Mouse (Mus musculus) adrenal gland, postnatal 36 days (tissue): ENCODE measurements around the gene Gm11034. TPM values are rescaled to one million over a fixed set of nuclear protein-coding genes. Genes with fewer than 3 reads are reported as not detected.

Source experiments
- DNase-seq, 2 experiments: peaks; one replicate each; pipeline ENCODE4 v3.0.0; 2021; ENCODE audit warnings: mixed read lengths in 1 of 2
- long read RNA-seq, 2 experiments: library from polyadenylated mRNA; stranded (forward); transcript quantifications; one replicate each; pipeline ENCODE4 v2.0.0; 2021; ENCODE audit warnings: borderline sequencing depth in 2 of 2
- total RNA-seq, 2 experiments: library from RNA; stranded (reverse); gene quantifications; 2 replicates each; pipeline ENCODE4 v1.2.3; 2021

Gm11034 gene
- total RNA-seq, result not detected
- long read RNA-seq, experiment 1, result 0 reads
- long read RNA-seq, experiment 2, result 0 reads

- no peak for DNase-seq
Measured at GRCm38 (mm10) chr8:72213536-72213935, at the start of gene Gm11034. Gene Gm11034, minus strand, starts transcription at chr8:72213636.

- DNase-seq, result peak; percentile 81 to 86
Measured at GRCm38 (mm10) chr8:72262756-72263155, 49.3 kb upstream of the Gm11034 start.

- DNase-seq, result peak; percentile 65 to 68
Measured at GRCm38 (mm10) chr8:72261872-72262271, 48.4 kb upstream of the Gm11034 start.

- no peak for DNase-seq
Measured at GRCm38 (mm10) chr8:72261431-72261830, 48.0 kb upstream of the Gm11034 start.

GRCm38 (mm10) chr8:72261019-72261418 is 47.6 kb upstream of the Gm11034 start:
- peak; percentile 56 to 74 for DNase-seq

GRCm38 (mm10) chr8:72260585-72260984 is 47.1 kb upstream of the Gm11034 start:
- DNase-seq, result no peak

- no peak for DNase-seq
Measured at GRCm38 (mm10) chr8:72259862-72260261, 46.4 kb upstream of the Gm11034 start.

GRCm38 (mm10) chr8:72257902-72258238 is 44.4 kb upstream of the Gm11034 start:
- DNase-seq, result no peak

- DNase-seq, result peak; percentile 36 to 55
Measured at GRCm38 (mm10) chr8:72257171-72257901, 43.9 kb upstream of the Gm11034 start.

- DNase-seq, result no peak
Measured at GRCm38 (mm10) chr8:72244610-72245009, 31.2 kb upstream of the Gm11034 start.

- DNase-seq, result no peak
Measured at GRCm38 (mm10) chr8:72242226-72242625, 28.8 kb upstream of the Gm11034 start.

- DNase-seq, result no peak
Measured at GRCm38 (mm10) chr8:72240951-72241350, 27.5 kb upstream of the Gm11034 start.

GRCm38 (mm10) chr8:72240403-72240763 is 26.9 kb upstream of the Gm11034 start:
- DNase-seq, result no peak

GRCm38 (mm10) chr8:72239499-72240402 is 26.3 kb upstream of the Gm11034 start, which contains the start of gene Ap1m1:
Gene Ap1m1, plus strand, starts transcription at chr8:72240018.
- peak; percentile 98 to 99 for DNase-seq

- DNase-seq, result no peak
Measured at GRCm38 (mm10) chr8:72222656-72223055, 9.2 kb upstream of the Gm11034 start.

- DNase-seq, result no peak
Measured at GRCm38 (mm10) chr8:72220758-72221157, 7.3 kb upstream of the Gm11034 start.

- peak; percentile 89 to 91 for DNase-seq
Measured at GRCm38 (mm10) chr8:72219541-72220363, 6.3 kb upstream of the Gm11034 start, which contains the start of gene Fam32a. Gene Fam32a, plus strand, starts transcription at chr8:72219730.

- DNase-seq, result no peak
Measured at GRCm38 (mm10) chr8:72218781-72219540, 5.5 kb upstream of the Gm11034 start.

GRCm38 (mm10) chr8:72215871-72216270 is 2.4 kb upstream of the Gm11034 start:
- DNase-seq, result no peak

GRCm38 (mm10) chr8:72215060-72215459 is 1.6 kb upstream of the Gm11034 start:
- no peak for DNase-seq

GRCm38 (mm10) chr8:72212751-72213150 is 685 bp downstream of the Gm11034 start, which contains the start of gene Cib3:
Gene Cib3, minus strand, starts transcription at chr8:72212837.
- no peak for DNase-seq
